Mouse (Mus musculus): ENCODE data around the gene Fbxo21. TPM values are rescaled to one million over a fixed set of nuclear protein-coding genes. Genes with fewer than 3 reads are reported as not detected.

Gene Fbxo21
- polyA plus RNA-seq, 1 experiment from 2014 or later, result 61.2 TPM

DNA sequence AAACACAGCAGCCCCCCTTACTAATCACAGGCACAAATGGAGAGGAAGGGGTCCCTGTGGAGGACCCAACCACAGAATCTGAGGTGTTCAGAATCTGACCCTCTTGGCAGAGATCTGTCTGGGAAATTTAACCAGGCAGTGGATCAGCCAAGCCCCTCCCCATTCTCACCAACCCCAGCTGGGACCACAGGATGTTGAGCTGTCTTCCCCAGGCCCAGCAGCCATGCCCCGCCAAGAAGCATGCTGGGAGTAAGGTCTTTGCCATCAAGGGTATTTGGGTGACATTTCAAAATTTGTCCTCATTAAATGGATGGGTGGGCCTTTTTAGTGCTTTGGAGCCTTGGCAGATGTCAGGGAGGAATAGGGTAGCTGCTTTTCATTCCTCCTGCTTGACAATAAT lies 22.1 kb upstream of the Fbxo21 start:
- H3K4me2 ChIP-seq, result no peak overlapping the region
- no peak overlapping the region for H3K9ac ChIP-seq
- no peaks in the 10 kb centered on the region for H3K9me3 ChIP-seq
- 80% methylated on average over 1 of the region's 1 CpGs for WGBS
- H3K27ac ChIP-seq, result no peak overlapping the region
- no peaks in the 10 kb centered on the region for H3K27me3 ChIP-seq (replicated peaks)
- no peaks in the 10 kb centered on the region for H3K4me1 ChIP-seq
- no peak for ATAC-seq (ENCODE audit: insufficient read depth, low FRiP score, low read depth)
- H3K4me3 ChIP-seq (replicated peaks), result no peak overlapping the region
- H3K36me3 ChIP-seq, result no peaks in the 10 kb centered on the region

- H3K36me3 ChIP-seq, result no peaks in the 10 kb centered on the region
- H3K4me2 ChIP-seq, result no peak overlapping the region
- 28% methylated on average over 10 of the region's 10 CpGs for WGBS
- H3K9me3 ChIP-seq, result no peaks in the 10 kb centered on the region
- H3K4me3 ChIP-seq (replicated peaks), result no peak overlapping the region
- no peak overlapping the region for H3K27ac ChIP-seq
- no peaks in the 10 kb centered on the region for H3K4me1 ChIP-seq
- no peaks in the 10 kb centered on the region for H3K27me3 ChIP-seq (replicated peaks)
- no peak for ATAC-seq (ENCODE audit: insufficient read depth, low FRiP score, low read depth)
- H3K9ac ChIP-seq, result no peak overlapping the region
Observed at GRCm38 (mm10) chr5:117955675-117956420, 20.7 kb upstream of the Fbxo21 start.

DNA sequence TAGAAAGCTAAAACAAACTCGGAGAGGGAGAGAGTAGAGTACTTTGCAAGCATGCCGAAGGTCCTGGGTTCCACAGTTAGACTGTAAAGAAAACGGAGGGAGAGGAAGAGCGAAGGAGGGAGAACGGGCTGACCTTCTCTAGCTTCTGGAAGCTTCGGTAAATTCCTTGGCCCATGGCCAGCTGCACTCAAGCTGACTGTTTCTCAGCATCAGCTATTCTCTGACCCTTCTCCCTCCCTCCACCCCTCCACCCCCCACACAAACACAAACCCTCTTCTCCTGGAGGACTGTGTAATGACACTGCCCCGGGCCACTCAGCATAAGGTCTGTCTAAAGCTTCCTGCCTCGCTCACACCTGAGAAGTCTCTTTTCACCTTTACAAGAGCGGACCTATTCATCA lies 11.8 kb upstream of the Fbxo21 start:
- Histone ChIP-seq H3K9ac (no peak overlapping the region), H3K4me3 (replicated peaks) (no peak overlapping the region), H3K27ac (no peak overlapping the region), H3K9me3 (no peaks in the 10 kb centered on the region), H3K4me1 (peaks cover 14% of the 10 kb centered on the region; the same call in 1 of the 2 replicates), H3K27me3 (replicated peaks) (no peaks in the 10 kb centered on the region), H3K36me3 (no peaks in the 10 kb centered on the region), H3K4me2 (no peak overlapping the region)
- 30% methylated on average over 9 of the region's 9 CpGs for WGBS
- no peak for ATAC-seq (ENCODE audit: insufficient read depth, low FRiP score, low read depth)

GRCm38 (mm10) chr5:117966956-117967355 lies 9.6 kb upstream of the Fbxo21 start:
- H3K27me3 ChIP-seq (replicated peaks), result no peaks in the 10 kb centered on the region
- H3K4me2 ChIP-seq, result no peak overlapping the region
- no peaks in the 10 kb centered on the region for H3K9me3 ChIP-seq
- peaks cover 14% of the 10 kb centered on the region; the same call in 1 of the 2 replicates for H3K4me1 ChIP-seq
- no peak for ATAC-seq (ENCODE audit: insufficient read depth, low FRiP score, low read depth)
- H3K27ac ChIP-seq, result peak overlapping the region; percentile 63; the same call in 1 of the 2 replicates
- H3K9ac ChIP-seq, result no peak overlapping the region
- no peak overlapping the region for H3K4me3 ChIP-seq (replicated peaks)
- H3K36me3 ChIP-seq, result no peaks in the 10 kb centered on the region
- WGBS, result 70% methylated on average over 9 of the region's 9 CpGs

- Histone ChIP-seq H3K27me3 (replicated peaks) (no peaks in the 10 kb centered on the region), H3K36me3 (no peaks in the 10 kb centered on the region), H3K9me3 (no peaks in the 10 kb centered on the region), H3K4me1 (peaks cover 14% of the 10 kb centered on the region; the same call in 1 of the 2 replicates), H3K9ac (no peak overlapping the region), H3K4me3 (replicated peaks) (no peak overlapping the region), H3K4me2 (no peak overlapping the region), H3K27ac (peak overlapping the region; percentile 63; the same call in 1 of the 2 replicates)
- peak; percentile 60 for ATAC-seq (ENCODE audit: insufficient read depth, low FRiP score, low read depth)
- 37% methylated on average over 4 of the region's 4 CpGs for WGBS
Observed at GRCm38 (mm10) chr5:117967659-117968069, 8.9 kb upstream of the Fbxo21 start.

- H3K4me2 ChIP-seq, result no peak overlapping the region
- ATAC-seq (ENCODE audit: insufficient read depth, low FRiP score, low read depth), result no peak
- peaks cover 6% of the 10 kb centered on the region; the same call in 1 of the 2 replicates for H3K4me1 ChIP-seq
- H3K9ac ChIP-seq, result no peak overlapping the region
- H3K27ac ChIP-seq, result no peak overlapping the region
- H3K4me3 ChIP-seq (replicated peaks), result no peak overlapping the region
- no peaks in the 10 kb centered on the region for H3K27me3 ChIP-seq (replicated peaks)
- H3K9me3 ChIP-seq, result no peaks in the 10 kb centered on the region
- no peaks in the 10 kb centered on the region for H3K36me3 ChIP-seq
- WGBS, result 90% methylated on average over 10 of the region's 10 CpGs
Observed at GRCm38 (mm10) chr5:117969681-117970427, 6.7 kb upstream of the Fbxo21 start.

- peaks cover 21% of the 10 kb centered on the region for H3K4me1 ChIP-seq
- H3K4me2 ChIP-seq, result peak overlapping the region; percentile 79
- WGBS, result 19% methylated on average over 19 of the region's 19 CpGs
- H3K4me3 ChIP-seq (replicated peaks), result peak overlapping the region; percentile 100
- H3K36me3 ChIP-seq, result no peaks in the 10 kb centered on the region; the same call in none of the 2 replicates
- no peak for ATAC-seq (ENCODE audit: insufficient read depth, low FRiP score, low read depth)
- no peak overlapping the region for H3K27ac ChIP-seq
- H3K9ac ChIP-seq, result 0 out of 2 replicates have a peak overlapping the region, but pooled peaks have one; percentile 2
- H3K27me3 ChIP-seq (replicated peaks), result no peaks in the 10 kb centered on the region
- no peaks in the 10 kb centered on the region for H3K9me3 ChIP-seq
Observed at GRCm38 (mm10) chr5:117976263-117976656, 270 bp upstream of the Fbxo21 start.

DNA sequence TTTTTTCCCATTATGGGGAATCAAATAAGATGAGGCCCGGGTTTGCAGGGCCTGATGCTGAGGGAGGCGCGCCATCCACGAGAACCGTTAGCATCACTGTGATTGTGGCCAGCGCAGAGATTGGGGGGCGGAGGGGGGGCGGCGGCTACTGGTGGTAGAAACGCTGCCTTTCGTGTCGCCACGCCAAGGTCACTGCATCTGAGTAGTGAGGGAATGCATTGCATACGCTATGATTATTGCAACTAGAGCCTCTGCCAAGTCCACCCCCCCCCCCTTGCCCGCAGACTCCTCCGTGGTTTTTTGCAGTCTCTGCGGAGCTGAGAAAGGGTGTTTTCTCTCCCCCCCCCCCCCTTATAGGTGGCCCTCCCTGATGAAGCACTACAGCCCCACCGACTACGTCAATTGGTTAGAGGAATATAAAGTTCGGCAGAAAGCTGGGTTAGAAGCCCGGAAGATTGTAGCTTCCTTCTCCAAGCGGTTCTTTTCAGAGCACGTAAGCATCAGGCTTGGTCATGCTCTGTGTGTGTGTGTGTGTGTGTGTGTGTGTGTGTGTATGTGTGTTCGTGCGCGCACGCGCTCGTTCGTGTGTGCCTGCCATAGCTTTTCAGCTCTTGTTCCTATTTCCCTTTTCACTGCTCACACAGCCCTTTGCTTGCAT lies 1.1 kb downstream of the Fbxo21 start:
- no peak for ATAC-seq (ENCODE audit: insufficient read depth, low FRiP score, low read depth)
- peak overlapping the region; percentile 79 for H3K4me2 ChIP-seq
- H3K27me3 ChIP-seq (replicated peaks), result no peaks in the 10 kb centered on the region
- H3K36me3 ChIP-seq, result peaks cover 9% of the 10 kb centered on the region
- WGBS, result 9% methylated on average over 29 of the region's 30 CpGs
- H3K9ac ChIP-seq, result peak overlapping the region; percentile 86; the same call in 1 of the 2 replicates
- peaks cover 22% of the 10 kb centered on the region for H3K4me1 ChIP-seq
- no peaks in the 10 kb centered on the region for H3K9me3 ChIP-seq
- H3K27ac ChIP-seq, result peak overlapping the region; percentile 82; the same call in 1 of the 2 replicates
- H3K4me3 ChIP-seq (replicated peaks), result peak overlapping the region; percentile 100

GRCm38 (mm10) chr5:117978159-117978697 lies 1.7 kb downstream of the Fbxo21 start:
- Histone ChIP-seq H3K36me3 (peaks cover 15% of the 10 kb centered on the region), H3K27me3 (replicated peaks) (no peaks in the 10 kb centered on the region), H3K9ac (no peak overlapping the region), H3K9me3 (no peaks in the 10 kb centered on the region), H3K4me2 (peak overlapping the region; percentile 79), H3K4me1 (peaks cover 22% of the 10 kb centered on the region), H3K27ac (peak overlapping the region; percentile 16; the same call in 1 of the 2 replicates), H3K4me3 (replicated peaks) (peak overlapping the region; percentile 100)
- WGBS, result 55% methylated on average over 17 of the region's 17 CpGs
- no peak for ATAC-seq (ENCODE audit: insufficient read depth, low FRiP score, low read depth)

- no peaks in the 10 kb centered on the region for H3K9me3 ChIP-seq
- no peak for ATAC-seq (ENCODE audit: insufficient read depth, low FRiP score, low read depth)
- peaks cover 20% of the 10 kb centered on the region for H3K36me3 ChIP-seq
- peaks cover 22% of the 10 kb centered on the region for H3K4me1 ChIP-seq
- no peaks in the 10 kb centered on the region for H3K27me3 ChIP-seq (replicated peaks)
- H3K4me2 ChIP-seq, result peak overlapping the region; percentile 79; the same call in 1 of the 2 replicates
- no peak overlapping the region for H3K9ac ChIP-seq
- 67% methylated on average over 5 of the region's 5 CpGs for WGBS
- H3K27ac ChIP-seq, result no peak overlapping the region
- no peak overlapping the region for H3K4me3 ChIP-seq (replicated peaks)
Observed at GRCm38 (mm10) chr5:117979082-117979481, 2.6 kb downstream of the Fbxo21 start.

GRCm38 (mm10) chr5:117980921-117981320 lies 4.4 kb downstream of the Fbxo21 start:
- Histone ChIP-seq H3K27me3 (replicated peaks) (no peaks in the 10 kb centered on the region), H3K27ac (no peak overlapping the region), H3K9me3 (no peaks in the 10 kb centered on the region), H3K4me1 (peaks cover 22% of the 10 kb centered on the region), H3K4me3 (replicated peaks) (no peak overlapping the region), H3K36me3 (peaks cover 25% of the 10 kb centered on the region), H3K9ac (no peak overlapping the region), H3K4me2 (no peak overlapping the region)
- WGBS, result 68% methylated on average over 8 of the region's 8 CpGs
- no peak for ATAC-seq (ENCODE audit: insufficient read depth, low FRiP score, low read depth)

Data from stomach, embryonic 15.5 days (tissue).